Mouse (Mus musculus) kidney, postnatal 0 days (tissue): ENCODE data around the gene Lig3. TPM values are rescaled to one million over a fixed set of nuclear protein-coding genes. Genes with fewer than 3 reads are reported as not detected.

ENCODE experiments used
- ATAC-seq: fragments of 200-750 bp; cut with Nextera tagmentation; replicated peaks from 2 replicates; pipeline ENCODE4 v1.8.0; 2017; ENCODE audit warnings: low read depth, moderate number of reproducible peaks, moderate TSS enrichment, moderate library complexity; ENCODE audit not compliant: low FRiP score
- DNase-seq: peaks from one replicate; pipeline ENCODE4 v3.0.0-alpha.2; 2016; ENCODE audit warnings: low spot score
- H3K27ac ChIP-seq: fragments of 300-500 bp; sonication (generic); 2 replicates; pipeline ENCODE4 v1.5.1; 2014; ENCODE audit warnings: mild to moderate bottlenecking
- H3K27me3 ChIP-seq: fragments of 300-500 bp; sonication (generic); 2 replicates; pipeline ENCODE4 v1.6.1; 2014; ENCODE audit warnings: low read length, mixed read lengths; ENCODE audit not compliant: insufficient read depth
- H3K36me3 ChIP-seq: fragments of 300-500 bp; sonication (generic); 2 replicates; pipeline ENCODE4 v1.6.1; 2014; ENCODE audit warnings: low read length, mixed read lengths; ENCODE audit not compliant: insufficient read depth
- H3K4me1 ChIP-seq: fragments of 300-500 bp; sonication (generic); replicated peaks from 2 replicates; pipeline ENCODE4 v1.6.1; 2014; ENCODE audit warnings: antibody characterized with exemption, low read length, mixed read lengths; ENCODE audit not compliant: insufficient read depth
- H3K4me2 ChIP-seq: fragments of 300-500 bp; sonication (generic); 2 replicates; pipeline ENCODE4 v1.6.1; 2014; ENCODE audit warnings: mild to moderate bottlenecking, low read length, moderate library complexity, mixed read lengths
- H3K4me3 ChIP-seq: fragments of 300-500 bp; sonication (generic); replicated peaks from 2 replicates; pipeline ENCODE4 v1.5.1; 2014; ENCODE audit warnings: low read depth, low read length
- H3K9ac ChIP-seq: fragments of 300-500 bp; sonication (generic); 2 replicates; pipeline ENCODE4 v1.6.1; 2014; ENCODE audit warnings: low read depth, low read length
- H3K9me3 ChIP-seq: fragments of 300-500 bp; sonication (generic); replicated peaks from 2 replicates; pipeline ENCODE4 v1.6.1; 2016; ENCODE audit warnings: low read length, inconsistent platforms, mixed read lengths
- CTCF ChIP-seq: IDR thresholded peaks from 2 replicates; pipeline ENCODE4 v1.5.1; 2016; ENCODE audit warnings: antibody characterized with exemption, low read depth, mild to moderate bottlenecking, moderate library complexity
- WGBS: fragments of 180-500 bp; shearing (Covaris S2); extraction: QIAGEN DNeasy Blood & Tissue Kit; methylation state at CpG from one replicate; pipeline ENCODE4 v1.1.7; 2014; 5-methylcytosine and 5-hydroxymethylcytosine counted together
- polyA plus RNA-seq: library from polyadenylated mRNA; unstranded; fragments of >200 nt; fragmentation: Nextera tagmentation; extraction: Ambion mirVana; gene quantifications from 2 replicates; pipeline ENCODE4 v1.2.1, GENCODE M21; 2015

Gene Lig3
- polyA plus RNA-seq, 1 experiment from 2014 or later, result 23.9 TPM

DNA sequence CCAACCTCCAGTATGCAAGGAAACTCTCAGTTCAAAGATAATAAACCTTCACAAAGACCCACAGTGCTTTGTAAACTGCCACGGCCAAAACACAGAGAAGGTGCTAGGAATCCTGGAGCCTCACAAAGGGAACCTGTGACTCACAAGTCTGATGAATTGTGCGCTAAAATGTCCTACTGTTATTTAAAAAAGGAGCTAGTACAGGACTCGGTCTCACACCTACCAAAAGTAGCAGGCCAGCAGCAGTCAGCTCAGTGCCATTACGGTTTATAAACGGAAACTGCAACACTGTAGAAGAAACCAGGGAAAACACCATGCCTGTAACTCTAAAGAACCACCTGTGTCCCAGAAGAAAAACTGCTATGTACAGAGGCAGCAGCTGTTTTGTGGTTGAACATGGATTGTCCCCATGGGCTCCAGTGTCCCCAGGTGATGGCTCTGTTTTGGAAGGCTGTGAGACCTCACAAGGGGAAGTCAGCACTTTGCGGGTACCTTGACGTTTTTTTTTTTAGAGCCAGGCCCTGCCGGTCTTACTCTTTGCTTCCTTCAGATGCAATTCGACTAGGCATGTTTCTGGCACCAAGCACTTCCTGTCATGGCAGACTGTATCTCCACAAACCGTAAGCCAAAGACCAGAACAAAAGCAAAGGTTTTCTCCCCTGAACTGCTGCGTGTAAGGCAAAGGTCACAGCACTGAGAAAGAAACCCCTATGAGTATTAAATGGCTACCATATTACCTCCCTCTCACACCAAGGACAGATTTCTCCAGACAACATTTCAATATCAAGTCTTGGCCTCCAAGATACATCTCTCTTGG, 54.9 kb downstream of the Lig3 start:
- WGBS, result 69% methylated on average over 11 of the region's 11 CpGs
- Histone ChIP-seq H3K36me3 (no peaks in the 10 kb centered on the region), H3K27ac (peak overlapping the region; percentile 20; the same call in 1 of the 2 replicates), H3K4me1 (peaks cover 19% of the 10 kb centered on the region), H3K27me3 (no peaks in the 10 kb centered on the region), H3K9me3 (no peaks in the 10 kb centered on the region), H3K4me3 (no peak overlapping the region), H3K9ac (no peak overlapping the region), H3K4me2 (no peak overlapping the region)
- TF ChIP-seq CTCF, result no peak
- ATAC-seq (no peak), DNase-seq (no peak)

- Histone ChIP-seq H3K4me1 (0 out of 2 replicates have a peak, but pooled peaks cover 7% of the 10 kb centered on the region), H3K4me3 (no peak overlapping the region), H3K9me3 (no peaks in the 10 kb centered on the region), H3K9ac (no peak overlapping the region), H3K27ac (peak overlapping the region; percentile 50; the same call in 1 of the 2 replicates), H3K4me2 (no peak overlapping the region), H3K36me3 (no peaks in the 10 kb centered on the region), H3K27me3 (no peaks in the 10 kb centered on the region)
- DNase-seq, result no peak
- TF ChIP-seq CTCF, result no peak
- WGBS, result 31% methylated on average over 7 of the region's 7 CpGs
- ATAC-seq, result peak; percentile 43; the same call in 1 of the 2 replicates
Measured at GRCm38 (mm10) chr11:82837192-82837591, 56.3 kb downstream of the Lig3 start.

DNA sequence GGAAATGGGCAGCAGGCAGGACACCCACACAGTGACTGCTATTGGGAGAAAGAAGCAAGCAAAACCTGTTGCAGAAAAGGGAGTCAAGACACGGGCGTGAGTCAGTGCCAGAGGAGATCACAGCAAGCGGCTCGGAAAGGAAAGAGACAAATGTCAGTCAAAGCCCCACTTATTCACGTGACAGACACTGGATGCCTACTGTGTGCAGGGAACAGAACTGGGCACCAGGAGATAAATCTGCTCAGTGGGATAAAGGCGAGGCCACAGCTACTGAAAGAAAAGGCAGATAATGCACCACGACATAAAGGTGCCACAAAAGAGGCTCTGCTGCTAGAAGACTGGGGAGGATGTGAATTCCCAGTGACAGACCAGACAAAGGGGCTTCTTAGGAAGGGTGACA, 56.9 kb downstream of the Lig3 start:
- no peak overlapping the region for H3K4me2 ChIP-seq
- DNase-seq, result no peak
- 59% methylated on average over 7 of the region's 7 CpGs for WGBS
- H3K9me3 ChIP-seq, result no peaks in the 10 kb centered on the region
- no peak overlapping the region for H3K4me3 ChIP-seq
- no peak for TF ChIP-seq CTCF
- H3K9ac ChIP-seq, result no peak overlapping the region
- ATAC-seq, result no peak
- H3K36me3 ChIP-seq, result no peaks in the 10 kb centered on the region
- H3K4me1 ChIP-seq, result 0 out of 2 replicates have a peak, but pooled peaks cover 7% of the 10 kb centered on the region
- H3K27me3 ChIP-seq, result no peaks in the 10 kb centered on the region
- H3K27ac ChIP-seq, result 0 out of 2 replicates have a peak overlapping the region, but pooled peaks have one; percentile 31

GRCm38 (mm10) chr11:82838511-82838910, 57.6 kb downstream of the Lig3 start:
- Histone ChIP-seq H3K4me2 (no peak overlapping the region), H3K36me3 (no peaks in the 10 kb centered on the region; the same call in 1 of the 2 replicates), H3K27me3 (no peaks in the 10 kb centered on the region), H3K27ac (0 out of 2 replicates have a peak overlapping the region, but pooled peaks have one; percentile 31), H3K9me3 (no peaks in the 10 kb centered on the region), H3K4me1 (0 out of 2 replicates have a peak, but pooled peaks cover 7% of the 10 kb centered on the region), H3K9ac (no peak overlapping the region), H3K4me3 (no peak overlapping the region)
- DNase-seq, result no peak
- 34% methylated on average over 5 of the region's 5 CpGs for WGBS
- no peak for TF ChIP-seq CTCF
- ATAC-seq, result no peak

- ATAC-seq (no peak), DNase-seq (no peak)
- H3K36me3 ChIP-seq, result no peaks in the 10 kb centered on the region; the same call in 1 of the 2 replicates
- WGBS, result 63% methylated on average over 11 of the region's 11 CpGs
- H3K9me3 ChIP-seq, result no peaks in the 10 kb centered on the region
- H3K4me3 ChIP-seq, result no peak overlapping the region
- TF ChIP-seq CTCF, result no peak
- H3K4me2 ChIP-seq, result no peak overlapping the region
- peaks cover 30% of the 10 kb centered on the region for H3K4me1 ChIP-seq
- peak overlapping the region; percentile 37; the same call in 1 of the 2 replicates for H3K27ac ChIP-seq
- no peak overlapping the region for H3K9ac ChIP-seq
- H3K27me3 ChIP-seq, result no peaks in the 10 kb centered on the region
Measured at GRCm38 (mm10) chr11:82844771-82845414, 64.0 kb downstream of the Lig3 start.

GRCm38 (mm10) chr11:82845415-82846078, 64.6 kb downstream of the Lig3 start:
- peak; percentile 37 for TF ChIP-seq CTCF
- Histone ChIP-seq H3K9me3 (no peaks in the 10 kb centered on the region), H3K27me3 (no peaks in the 10 kb centered on the region), H3K36me3 (no peaks in the 10 kb centered on the region; the same call in 1 of the 2 replicates), H3K9ac (peak overlapping the region; percentile 15; the same call in 1 of the 2 replicates), H3K4me2 (peak overlapping the region; percentile 19; the same call in 1 of the 2 replicates), H3K27ac (peak overlapping the region; percentile 37; the same call in 1 of the 2 replicates), H3K4me1 (peaks cover 36% of the 10 kb centered on the region), H3K4me3 (no peak overlapping the region)
- WGBS, result 33% methylated on average over 16 of the region's 16 CpGs
- DNase-seq, result peak; percentile 79
- ATAC-seq, result peak; percentile 78; the same call in 1 of the 2 replicates
